Mouse (Mus musculus): ENCODE data around the gene Naa38. TPM values are rescaled to one million over a fixed set of nuclear protein-coding genes. Genes with fewer than 3 reads are reported as not detected.

Naa38 gene
- polyA plus RNA-seq, 1 experiment from 2014 or later, result 97.6 TPM

DNA sequence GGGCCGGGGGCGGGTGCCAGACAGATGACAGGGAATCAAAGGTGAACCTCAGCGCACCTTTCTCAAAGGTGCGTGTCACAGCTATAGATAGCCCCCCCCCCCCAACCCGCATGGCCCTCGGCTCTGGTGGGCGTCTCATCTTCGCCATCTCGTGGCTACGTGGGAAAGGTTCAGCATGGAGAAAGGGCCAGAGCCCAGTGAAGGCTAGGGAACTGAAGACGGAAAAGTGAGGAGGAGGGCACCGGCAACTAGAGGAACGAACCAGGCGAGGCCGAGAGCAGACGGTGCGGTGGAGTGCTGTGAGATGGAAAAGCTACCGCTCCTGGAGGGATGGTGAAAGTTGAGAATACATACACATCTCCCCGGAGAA, 24.1 kb downstream of the Naa38 start:
- H3K4me3 ChIP-seq (replicated peaks; ENCODE audit: low read depth, low read length), result peak overlapping the region; percentile 62
- H3K27me3 ChIP-seq (ENCODE audit: control insufficient read depth, insufficient read depth, low read length), result peaks cover 23% of the 10 kb centered on the region
- DNase-seq (peak; percentile 66), ATAC-seq (ENCODE audit: low FRiP score, low TSS enrichment) (no peak)
- peaks cover 36% of the 10 kb centered on the region for H3K4me1 ChIP-seq (ENCODE audit: control insufficient read depth, insufficient read depth, low read length)
- H3K9ac ChIP-seq (replicated peaks; ENCODE audit: low read length), result peak overlapping the region; percentile 34; the same call in 1 of the 2 replicates
- peak overlapping the region; percentile 100 for H3K27ac ChIP-seq (replicated peaks; ENCODE audit: low read depth, low read length)
- whole genome bisulfite sequencing, result under 1% methylated on average over 19 of the region's 19 CpGs
- H3K36me3 ChIP-seq (ENCODE audit: control insufficient read depth, insufficient read depth, low read length), result no peaks in the 10 kb centered on the region
- no peaks in the 10 kb centered on the region for H3K9me3 ChIP-seq (ENCODE audit: control insufficient read depth, low read length)
- H3K4me2 ChIP-seq (ENCODE audit: low read length), result peak overlapping the region; percentile 99

- Histone ChIP-seq H3K4me3 (replicated peaks; ENCODE audit: low read depth, low read length) (peak overlapping the region; percentile 62), H3K9ac (replicated peaks; ENCODE audit: low read length) (peak overlapping the region; percentile 34; the same call in 1 of the 2 replicates), H3K36me3 (ENCODE audit: control insufficient read depth, insufficient read depth, low read length) (no peaks in the 10 kb centered on the region), H3K27ac (replicated peaks; ENCODE audit: low read depth, low read length) (peak overlapping the region; percentile 100), H3K9me3 (ENCODE audit: control insufficient read depth, low read length) (no peaks in the 10 kb centered on the region), H3K4me1 (ENCODE audit: control insufficient read depth, insufficient read depth, low read length) (peaks cover 31% of the 10 kb centered on the region), H3K27me3 (ENCODE audit: control insufficient read depth, insufficient read depth, low read length) (peaks cover 23% of the 10 kb centered on the region), H3K4me2 (ENCODE audit: low read length) (peak overlapping the region; percentile 99)
- under 1% methylated on average over 31 of the region's 31 CpGs for WGBS
- DNase-seq, result peak; percentile 49
- no peak for ATAC-seq (ENCODE audit: low FRiP score, low TSS enrichment)
Measured at GRCm38 (mm10) chr11:69419813-69420553, 24.7 kb downstream of the Naa38 start.

GRCm38 (mm10) chr11:69420554-69421000, 25.3 kb downstream of the Naa38 start:
- Histone ChIP-seq H3K4me3 (replicated peaks; ENCODE audit: low read depth, low read length) (peak overlapping the region; percentile 62), H3K9me3 (ENCODE audit: control insufficient read depth, low read length) (no peaks in the 10 kb centered on the region), H3K27ac (replicated peaks; ENCODE audit: low read depth, low read length) (no peak overlapping the region), H3K4me1 (ENCODE audit: control insufficient read depth, insufficient read depth, low read length) (peaks cover 28% of the 10 kb centered on the region), H3K36me3 (ENCODE audit: control insufficient read depth, insufficient read depth, low read length) (no peaks in the 10 kb centered on the region), H3K27me3 (ENCODE audit: control insufficient read depth, insufficient read depth, low read length) (peaks cover 23% of the 10 kb centered on the region), H3K9ac (replicated peaks; ENCODE audit: low read length) (no peak overlapping the region), H3K4me2 (ENCODE audit: low read length) (peak overlapping the region; percentile 99)
- ATAC-seq (ENCODE audit: low FRiP score, low TSS enrichment) (no peak), DNase-seq (no peak)
- 5% methylated on average over 10 of the region's 10 CpGs for WGBS

DNA sequence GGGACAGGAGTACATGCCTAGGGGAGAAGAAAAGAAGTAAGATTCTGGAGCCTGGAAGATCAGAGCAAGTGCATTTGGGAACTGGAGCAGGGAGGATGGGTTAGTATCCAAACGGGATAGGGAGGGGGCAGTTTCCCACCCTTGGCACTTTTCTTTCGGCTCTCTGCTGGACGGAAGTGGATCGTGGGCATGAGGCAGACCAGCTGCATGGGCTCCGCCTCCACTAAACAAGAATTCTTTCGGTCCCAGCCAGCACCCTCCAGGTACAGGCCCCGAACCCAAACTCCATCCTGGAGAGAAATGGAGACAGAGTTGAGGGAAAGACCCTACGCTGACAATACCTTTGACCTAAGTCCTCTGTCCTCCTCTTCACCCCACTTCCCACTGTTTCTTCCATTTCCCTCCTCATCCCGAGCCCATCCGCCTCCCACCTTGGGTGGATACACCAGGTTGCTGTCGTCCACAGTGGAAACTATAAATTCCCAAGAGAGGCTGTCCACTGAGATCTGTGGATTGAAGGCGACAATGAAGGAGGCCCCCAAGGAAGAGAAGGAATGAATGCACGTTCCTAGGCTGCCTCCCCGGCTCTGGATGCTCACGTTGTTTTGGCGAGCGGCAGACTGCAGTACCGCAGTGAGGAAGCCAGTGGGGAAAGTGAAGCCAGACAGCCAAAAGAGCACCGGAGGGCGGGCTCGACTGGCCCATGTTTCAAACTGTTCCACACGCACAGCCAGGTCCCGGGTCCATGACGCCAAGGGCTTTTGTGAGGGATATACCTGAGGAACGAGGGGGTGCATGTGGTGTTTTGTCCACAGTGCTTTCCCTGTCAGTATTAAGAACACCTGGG, 26.1 kb downstream of the Naa38 start:
- Histone ChIP-seq H3K9me3 (ENCODE audit: control insufficient read depth, low read length) (no peaks in the 10 kb centered on the region), H3K36me3 (ENCODE audit: control insufficient read depth, insufficient read depth, low read length) (no peaks in the 10 kb centered on the region), H3K27me3 (ENCODE audit: control insufficient read depth, insufficient read depth, low read length) (peaks cover 23% of the 10 kb centered on the region), H3K27ac (replicated peaks; ENCODE audit: low read depth, low read length) (no peak overlapping the region), H3K4me3 (replicated peaks; ENCODE audit: low read depth, low read length) (0 out of 2 replicates have a peak overlapping the region, but pooled peaks have one; percentile 2), H3K9ac (replicated peaks; ENCODE audit: low read length) (no peak overlapping the region), H3K4me2 (ENCODE audit: low read length) (0 out of 2 replicates have a peak overlapping the region, but pooled peaks have one; percentile 12), H3K4me1 (ENCODE audit: control insufficient read depth, insufficient read depth, low read length) (peaks cover 28% of the 10 kb centered on the region)
- ATAC-seq (ENCODE audit: low FRiP score, low TSS enrichment), result no peak
- DNase-seq, result no peak
- WGBS, result 11% methylated on average over 25 of the region's 25 CpGs

DNA sequence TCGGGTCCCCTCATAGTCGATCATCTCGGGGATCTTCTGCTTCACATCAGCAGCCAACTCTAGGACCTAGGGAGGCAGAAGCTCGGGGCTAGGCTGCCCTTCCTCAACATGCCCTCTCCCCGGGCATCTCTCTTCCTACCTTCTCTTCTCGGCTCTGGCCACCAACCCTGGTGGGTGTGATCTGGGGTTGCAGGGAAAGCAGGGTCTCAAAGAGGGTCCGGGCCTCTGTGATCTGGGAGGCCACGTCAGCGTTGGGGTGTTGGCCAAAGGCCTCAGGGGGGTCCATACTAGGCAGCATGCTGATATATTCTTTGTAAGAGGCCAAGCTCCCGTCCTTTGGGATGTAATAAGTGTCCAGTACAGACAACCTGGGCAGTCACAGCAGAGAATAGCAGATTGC, 27.6 kb downstream of the Naa38 start:
- Histone ChIP-seq H3K9ac (replicated peaks; ENCODE audit: low read length) (no peak overlapping the region), H3K4me2 (ENCODE audit: low read length) (no peak overlapping the region), H3K27me3 (ENCODE audit: control insufficient read depth, insufficient read depth, low read length) (peaks cover 23% of the 10 kb centered on the region), H3K9me3 (ENCODE audit: control insufficient read depth, low read length) (no peaks in the 10 kb centered on the region), H3K4me1 (ENCODE audit: control insufficient read depth, insufficient read depth, low read length) (peaks cover 22% of the 10 kb centered on the region), H3K36me3 (ENCODE audit: control insufficient read depth, insufficient read depth, low read length) (no peaks in the 10 kb centered on the region), H3K4me3 (replicated peaks; ENCODE audit: low read depth, low read length) (no peak overlapping the region), H3K27ac (replicated peaks; ENCODE audit: low read depth, low read length) (no peak overlapping the region)
- DNase-seq (no peak), ATAC-seq (ENCODE audit: low FRiP score, low TSS enrichment) (no peak)
- WGBS, result 88% methylated on average over 10 of the region's 10 CpGs

DNA sequence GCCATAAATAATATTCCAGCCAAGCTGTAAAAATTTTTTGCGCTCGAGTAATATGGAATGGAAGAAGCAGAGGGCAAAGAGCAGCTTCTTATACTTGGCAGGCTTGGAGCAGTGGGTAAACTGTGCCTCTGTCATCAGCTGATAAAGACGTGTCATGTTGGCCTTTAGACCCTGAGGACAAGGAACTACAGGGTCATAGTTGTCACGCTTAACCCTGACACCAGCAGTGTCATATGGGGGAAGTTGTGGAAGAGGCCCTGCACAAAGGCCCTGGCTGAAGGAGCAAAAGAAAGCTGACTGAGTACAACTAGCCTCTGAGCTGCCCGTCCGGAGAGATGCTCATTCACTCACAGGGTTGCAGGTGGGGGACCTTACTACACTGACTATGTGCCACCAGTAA, 28.6 kb downstream of the Naa38 start:
- peaks cover 23% of the 10 kb centered on the region for H3K27me3 ChIP-seq (ENCODE audit: control insufficient read depth, insufficient read depth, low read length)
- H3K4me3 ChIP-seq (replicated peaks; ENCODE audit: low read depth, low read length), result no peak overlapping the region
- H3K9me3 ChIP-seq (ENCODE audit: control insufficient read depth, low read length), result no peaks in the 10 kb centered on the region
- no peak overlapping the region for H3K4me2 ChIP-seq (ENCODE audit: low read length)
- DNase-seq (no peak), ATAC-seq (ENCODE audit: low FRiP score, low TSS enrichment) (no peak)
- 77% methylated on average over 6 of the region's 6 CpGs for WGBS
- no peak overlapping the region for H3K9ac ChIP-seq (replicated peaks; ENCODE audit: low read length)
- H3K36me3 ChIP-seq (ENCODE audit: control insufficient read depth, insufficient read depth, low read length), result no peaks in the 10 kb centered on the region
- H3K27ac ChIP-seq (replicated peaks; ENCODE audit: low read depth, low read length), result no peak overlapping the region
- peaks cover 16% of the 10 kb centered on the region for H3K4me1 ChIP-seq (ENCODE audit: control insufficient read depth, insufficient read depth, low read length)

- H3K9me3 ChIP-seq (ENCODE audit: control insufficient read depth, low read length), result no peaks in the 10 kb centered on the region
- H3K36me3 ChIP-seq (ENCODE audit: control insufficient read depth, insufficient read depth, low read length), result no peaks in the 10 kb centered on the region
- no peak overlapping the region for H3K9ac ChIP-seq (replicated peaks; ENCODE audit: low read length)
- H3K4me1 ChIP-seq (ENCODE audit: control insufficient read depth, insufficient read depth, low read length), result no peaks in the 10 kb centered on the region
- DNase-seq (no peak), ATAC-seq (ENCODE audit: low FRiP score, low TSS enrichment) (no peak)
- WGBS, result 71% methylated on average over 2 of the region's 2 CpGs
- peaks cover 18% of the 10 kb centered on the region for H3K27me3 ChIP-seq (ENCODE audit: control insufficient read depth, insufficient read depth, low read length)
- H3K4me2 ChIP-seq (ENCODE audit: low read length), result no peak overlapping the region
- H3K4me3 ChIP-seq (replicated peaks; ENCODE audit: low read depth, low read length), result no peak overlapping the region
- H3K27ac ChIP-seq (replicated peaks; ENCODE audit: low read depth, low read length), result no peak overlapping the region
Measured at GRCm38 (mm10) chr11:69426246-69426645, 31.0 kb downstream of the Naa38 start.

- Histone ChIP-seq H3K4me3 (replicated peaks; ENCODE audit: low read depth, low read length) (no peak overlapping the region), H3K9me3 (ENCODE audit: control insufficient read depth, low read length) (no peaks in the 10 kb centered on the region), H3K4me1 (ENCODE audit: control insufficient read depth, insufficient read depth, low read length) (no peaks in the 10 kb centered on the region), H3K36me3 (ENCODE audit: control insufficient read depth, insufficient read depth, low read length) (no peaks in the 10 kb centered on the region), H3K4me2 (ENCODE audit: low read length) (no peak overlapping the region), H3K9ac (replicated peaks; ENCODE audit: low read length) (no peak overlapping the region), H3K27me3 (ENCODE audit: control insufficient read depth, insufficient read depth, low read length) (no peaks in the 10 kb centered on the region), H3K27ac (replicated peaks; ENCODE audit: low read depth, low read length) (no peak overlapping the region)
- no peak for DNase-seq
- ATAC-seq (ENCODE audit: low FRiP score, low TSS enrichment), result no peak
- WGBS, result 26% methylated on average over 4 of the region's 4 CpGs
Measured at GRCm38 (mm10) chr11:69428751-69429150, 33.5 kb downstream of the Naa38 start.

Data from midbrain, embryonic 14.5 days (tissue).